Mouse (Mus musculus) 3134 (cell line): Measurements from ENCODE around the gene Atp1b2.

Experiments
- DNase-seq: peaks from one replicate; pipeline ENCODE4 v3.0.0-alpha.2; 2011; ENCODE audit warnings: low spot score; ENCODE audit not compliant: insufficient read length; ENCODE audit errors: extremely low read depth

The Atp1b2 gene

DNA sequence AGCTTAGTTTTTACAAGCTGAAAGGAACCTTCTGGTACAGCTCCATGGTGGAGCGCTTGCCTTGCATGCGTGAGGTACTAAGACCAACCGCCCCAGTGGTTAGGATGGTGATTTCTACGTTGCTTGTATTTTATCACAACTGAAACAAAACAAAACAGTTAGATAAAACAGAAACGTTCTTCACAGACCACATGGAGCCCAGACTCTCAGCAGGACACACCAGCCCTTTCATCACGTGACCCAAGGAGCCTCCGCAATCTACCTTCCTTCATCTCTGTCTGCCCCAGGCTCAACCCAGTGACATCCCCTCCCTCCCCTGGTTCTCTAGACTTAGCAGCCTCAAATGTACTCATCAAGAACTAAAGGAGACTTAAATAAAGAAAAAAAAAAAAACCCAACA lies 3.7 kb upstream of the Atp1b2 start:
- DNase-seq, result no peak

- no peak for DNase-seq
Observed at GRCm38 (mm10) chr11:69608525-69608924, 2.8 kb upstream of the Atp1b2 start.

DNA sequence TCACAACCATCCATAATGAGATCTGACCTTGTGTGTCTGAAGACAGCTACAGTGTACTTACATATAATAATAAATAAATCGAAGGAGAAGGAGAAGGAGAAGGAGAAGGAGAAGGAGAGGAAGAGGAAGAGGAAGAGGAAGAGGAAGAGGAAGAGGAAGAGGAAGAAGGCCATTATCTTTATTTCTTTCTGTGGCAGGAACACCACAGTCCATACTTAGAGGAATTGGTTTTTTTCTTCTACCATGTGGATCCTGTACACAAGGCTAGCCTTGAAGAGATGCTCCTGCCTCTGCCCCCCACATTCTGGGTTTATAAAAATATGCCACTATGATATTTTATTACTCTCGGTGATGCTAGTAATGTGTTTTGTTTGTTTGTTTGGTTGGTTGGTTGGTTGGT lies 1.1 kb upstream of the Atp1b2 start:
- DNase-seq, result no peak

DNA sequence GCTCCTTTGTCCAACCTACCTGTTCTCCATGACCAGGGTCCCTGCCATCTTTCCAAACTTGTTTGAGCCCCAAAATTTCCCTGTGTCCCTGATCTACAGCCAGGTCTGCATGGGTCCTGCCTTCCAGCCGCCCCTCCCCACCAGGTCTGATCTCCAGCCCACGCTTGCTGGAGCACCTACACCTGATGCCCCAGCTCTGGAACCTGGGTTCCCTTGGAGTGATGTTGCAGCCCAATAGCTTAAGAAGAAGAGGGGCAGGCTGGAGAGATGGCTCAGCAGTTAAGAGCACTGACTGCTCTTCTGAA lies 701 bp upstream of the Atp1b2 start:
- DNase-seq, result no peak

DNA sequence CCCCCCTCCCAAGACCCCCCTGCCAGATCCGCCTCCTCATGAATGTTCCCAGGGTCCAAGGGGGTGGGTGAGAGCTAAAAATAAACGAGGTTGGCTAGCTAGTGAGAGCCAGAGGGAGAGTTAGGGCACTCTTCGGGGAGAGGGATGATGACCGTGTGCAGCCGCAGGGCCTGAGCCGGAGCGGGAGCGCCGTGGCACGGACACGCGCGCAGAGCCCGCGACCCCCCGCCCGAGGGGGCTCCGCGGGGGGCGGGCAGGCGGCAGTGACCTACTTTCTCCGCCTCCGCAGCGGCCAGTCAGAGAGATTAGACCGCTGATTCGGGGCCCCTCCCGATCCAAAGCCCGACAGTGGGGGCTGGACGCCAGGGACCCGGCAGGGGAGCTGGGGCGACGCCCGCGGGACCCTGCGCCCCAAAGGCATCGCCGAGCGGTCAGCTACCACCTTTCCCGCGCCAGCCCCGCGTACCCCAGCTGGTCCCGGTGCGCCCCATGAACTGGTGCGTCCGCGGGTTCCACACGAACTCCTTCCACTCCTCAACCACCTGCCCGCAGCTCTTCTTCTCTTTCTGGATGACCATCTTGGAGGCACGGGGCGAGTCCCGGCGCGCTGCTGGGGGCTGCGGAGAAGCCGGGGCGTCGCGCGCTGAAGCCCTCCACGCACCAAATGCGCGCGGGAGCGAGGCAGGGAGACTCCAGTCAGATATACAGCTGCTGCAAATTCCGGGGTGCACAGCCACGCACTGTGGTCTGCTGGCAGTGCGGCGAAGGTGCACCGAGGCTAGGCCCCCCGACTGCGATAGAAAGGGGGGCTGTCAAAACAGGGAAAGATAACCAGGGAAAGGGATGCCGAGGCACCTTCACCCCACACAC lies 712 bp downstream of the Atp1b2 start:
- no peak for DNase-seq

GRCm38 (mm10) chr11:69604347-69604746 lies 1.4 kb downstream of the Atp1b2 start:
- no peak for DNase-seq

GRCm38 (mm10) chr11:69603516-69603915 lies 2.2 kb downstream of the Atp1b2 start:
- no peak for DNase-seq

DNA sequence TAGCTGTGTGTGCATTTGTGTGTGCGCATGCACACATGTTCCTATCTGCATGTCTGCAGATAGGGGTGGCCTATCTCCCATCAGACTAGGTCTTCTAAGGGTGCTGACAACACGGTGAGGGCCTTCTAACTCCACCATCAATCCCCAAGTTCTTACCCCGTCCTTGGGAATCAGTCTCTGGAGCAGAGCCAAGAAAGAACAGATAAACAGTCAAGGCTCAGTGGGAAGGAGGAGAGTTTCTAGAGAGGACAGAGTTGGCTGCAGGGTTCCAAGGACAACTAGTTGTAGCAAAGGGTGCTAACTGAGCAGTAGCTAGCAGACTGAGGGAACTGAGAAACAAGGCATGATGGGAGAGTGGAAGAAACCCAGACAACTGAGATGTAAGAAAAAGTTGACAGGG lies 4.0 kb downstream of the Atp1b2 start:
- DNase-seq, result no peak

DNA sequence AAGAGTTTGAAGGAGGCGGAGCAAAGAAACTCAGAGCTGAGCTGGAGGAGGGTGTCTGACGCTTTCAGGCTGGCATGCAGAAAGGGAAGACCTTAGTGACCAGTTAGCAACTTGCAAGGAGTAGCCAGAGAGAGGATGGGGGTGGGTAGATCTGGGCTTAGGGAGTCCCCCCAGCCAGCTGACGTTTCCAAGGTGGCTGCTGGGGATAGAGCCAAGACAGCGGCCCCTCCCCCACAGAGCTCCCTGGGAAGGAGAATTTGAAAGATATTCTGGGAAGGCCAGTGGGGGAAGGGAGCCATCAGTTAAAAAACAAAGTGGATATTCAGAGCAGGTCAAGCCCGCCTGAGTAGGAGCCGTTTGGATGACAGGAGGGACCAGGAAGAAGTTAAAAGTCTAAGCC lies 5.6 kb downstream of the Atp1b2 start:
- no peak for DNase-seq

DNA sequence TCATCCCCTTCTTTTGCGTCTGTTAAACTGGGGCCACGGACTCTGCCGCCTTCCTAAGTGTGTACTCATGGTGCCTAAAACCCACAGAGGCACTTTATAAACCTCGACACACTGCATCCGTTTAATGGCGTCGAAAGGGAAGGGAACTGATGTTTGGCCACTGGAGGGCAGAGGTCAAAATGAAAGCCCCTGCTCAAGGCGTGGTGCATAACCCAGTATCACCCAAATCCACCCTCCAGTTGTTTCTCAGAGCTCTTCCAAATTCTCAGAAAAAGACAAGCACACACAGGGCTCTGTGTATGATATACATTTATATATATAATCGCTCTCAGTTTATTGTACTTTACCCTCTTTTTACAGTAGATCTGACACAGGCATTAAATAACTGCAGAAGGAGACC lies 6.3 kb downstream of the Atp1b2 start:
- DNase-seq, result no peak

GRCm38 (mm10) chr11:69594853-69595252 lies 10.9 kb downstream of the Atp1b2 start:
- DNase-seq, result no peak

DNA sequence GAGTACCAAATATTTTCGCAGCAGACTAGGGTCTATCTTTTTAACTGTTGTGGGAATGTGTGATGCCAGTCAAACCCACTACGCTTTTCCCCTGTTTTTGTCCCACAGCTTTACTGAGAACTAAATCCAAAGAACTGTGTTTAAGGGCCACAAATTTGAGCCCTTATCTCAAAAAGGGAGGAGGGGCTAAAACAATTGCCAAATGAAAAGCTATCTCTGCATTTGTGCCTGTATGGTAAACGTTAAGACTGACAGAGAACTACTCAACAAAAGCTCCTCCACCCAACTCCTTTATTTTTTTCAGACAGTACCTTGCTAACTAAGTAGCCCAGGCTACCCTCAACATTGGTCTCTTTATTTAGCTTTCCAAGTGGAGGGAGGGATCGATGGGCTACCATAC lies 12.9 kb downstream of the Atp1b2 start:
- DNase-seq, result no peak

DNA sequence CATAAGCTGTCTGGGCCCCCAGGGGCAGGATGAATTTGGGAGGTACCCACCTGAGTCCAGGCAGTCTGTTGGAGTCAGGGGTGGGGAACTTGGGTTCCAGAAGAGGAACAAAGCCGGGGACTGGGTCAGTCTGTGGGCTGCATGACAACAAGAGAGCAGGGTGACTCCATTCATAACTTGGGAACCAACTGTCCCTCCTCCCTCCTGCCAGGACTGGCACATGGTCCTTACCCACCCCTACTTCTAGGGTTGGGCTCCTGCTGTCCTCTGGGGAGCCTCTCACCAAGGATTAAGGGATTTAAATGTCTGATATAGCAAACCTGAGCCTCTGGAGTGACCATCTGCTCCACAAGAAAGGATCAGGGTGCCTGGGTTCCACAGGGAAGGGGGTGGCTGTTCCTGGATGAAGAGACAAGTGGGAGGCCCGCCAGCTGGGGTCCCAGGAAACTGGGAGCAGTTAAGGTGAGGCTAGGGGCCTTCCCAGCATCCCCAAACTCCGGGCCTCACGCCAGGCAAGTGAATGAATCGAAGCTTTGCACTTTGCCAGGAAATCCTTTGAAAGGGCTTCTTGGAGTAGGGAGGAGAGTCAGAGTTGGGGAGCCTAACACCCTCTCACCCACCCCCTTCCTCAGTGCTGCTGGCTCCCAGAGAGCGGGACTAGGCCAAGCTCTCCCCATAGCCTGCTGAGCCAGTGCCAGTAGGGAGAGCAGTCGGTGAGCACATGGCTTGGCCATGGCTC lies 13.7 kb downstream of the Atp1b2 start:
- no peak for DNase-seq

GRCm38 (mm10) chr11:69591424-69591823 lies 14.3 kb downstream of the Atp1b2 start:
- no peak for DNase-seq

GRCm38 (mm10) chr11:69590622-69591021 lies 15.1 kb downstream of the Atp1b2 start:
- DNase-seq, result no peak

DNA sequence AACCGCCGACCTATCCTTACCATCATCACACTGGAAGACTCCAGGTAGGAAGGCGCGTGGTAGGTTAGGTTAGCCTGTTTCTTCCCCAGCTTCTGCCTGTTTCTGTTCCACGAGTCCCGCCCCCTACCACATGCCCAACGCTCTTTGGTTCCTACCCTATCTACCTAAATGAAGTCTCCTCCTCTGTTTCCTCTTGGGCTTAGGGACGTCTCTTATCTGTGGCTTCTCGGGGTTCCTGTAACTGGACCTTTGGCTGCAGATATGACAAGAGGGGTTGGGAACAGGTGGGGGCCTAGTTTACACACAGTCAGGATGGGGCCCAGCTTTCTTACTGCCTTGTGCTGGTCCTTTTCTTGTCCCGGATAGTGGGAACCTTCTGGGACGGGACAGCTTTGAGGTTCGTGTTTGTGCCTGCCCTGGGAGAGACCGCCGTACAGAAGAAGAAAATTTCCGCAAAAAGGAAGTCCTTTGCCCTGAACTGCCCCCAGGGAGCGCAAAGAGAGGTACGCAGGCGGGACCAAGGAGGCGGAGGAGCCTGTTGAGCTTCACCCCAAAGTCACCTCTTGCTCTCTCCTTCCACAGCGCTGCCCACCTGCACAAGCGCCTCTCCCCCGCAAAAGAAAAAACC lies 16.4 kb downstream of the Atp1b2 start:
- no peak for DNase-seq

DNA sequence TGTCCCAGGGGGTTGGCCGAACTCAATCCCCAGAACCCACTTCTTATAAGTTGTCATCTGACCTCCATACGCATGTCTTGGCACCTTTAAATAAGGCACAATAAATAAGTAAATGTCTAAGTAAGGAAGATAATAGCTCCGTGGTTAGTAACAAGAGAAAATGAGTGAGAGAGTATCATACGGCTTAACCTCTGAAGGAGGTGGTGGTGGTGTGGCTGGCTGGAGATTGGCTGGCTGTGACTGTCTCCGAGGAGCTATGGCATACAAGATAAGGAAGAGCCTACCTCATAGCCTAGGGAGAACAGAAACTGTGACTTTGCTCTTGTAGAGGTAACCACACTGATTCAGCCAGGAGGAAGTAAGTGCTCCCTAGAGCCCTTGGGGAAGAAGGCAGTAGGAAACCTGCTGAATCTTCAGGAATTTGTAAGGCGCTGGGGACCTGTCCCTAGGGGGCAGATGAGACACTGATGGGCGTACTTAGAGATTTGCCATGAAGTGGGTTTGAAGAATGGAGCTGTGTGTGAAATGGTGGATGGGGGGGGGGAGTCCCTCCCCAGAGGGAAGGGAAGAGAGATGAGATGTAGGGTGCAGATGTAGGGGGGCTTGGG lies 19.9 kb downstream of the Atp1b2 start:
- no peak for DNase-seq

- no peak for DNase-seq
Observed at GRCm38 (mm10) chr11:69584937-69585336, 20.8 kb downstream of the Atp1b2 start.

- DNase-seq, result no peak
Observed at GRCm38 (mm10) chr11:69584008-69584407, 21.7 kb downstream of the Atp1b2 start.

GRCm38 (mm10) chr11:69582230-69582805 lies 23.4 kb downstream of the Atp1b2 start:
- DNase-seq, result no peak

DNA sequence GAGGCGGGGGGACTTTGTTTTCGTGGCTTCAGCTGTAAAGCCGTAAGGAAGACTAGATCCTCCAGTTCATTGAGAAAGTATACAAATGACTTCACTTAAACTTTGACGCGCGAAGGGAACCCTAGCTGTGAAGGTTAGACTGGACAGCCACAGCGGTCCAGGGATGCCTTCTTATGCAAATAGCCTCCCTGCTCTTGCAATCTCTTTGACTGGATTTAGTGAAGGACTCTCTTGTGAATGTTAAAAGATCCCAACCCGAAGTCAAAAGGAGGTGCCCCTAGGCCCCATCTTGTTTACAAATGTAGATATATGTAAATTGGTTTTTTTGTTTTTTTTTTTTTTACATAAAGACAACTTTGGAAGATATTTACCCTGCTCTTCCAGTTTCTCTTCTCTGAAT lies 23.9 kb downstream of the Atp1b2 start:
- DNase-seq, result no peak
